Mouse (Mus musculus): Measurements from ENCODE around the gene Ipo9.

- TF ChIP-seq CTCF (conservative IDR thresholded peaks at IDR 0.05; ENCODE audit: insufficient read depth, insufficient read length, low read depth, low read length) (no peak), POLR2A (IDR thresholded peaks at IDR 0.05; ENCODE audit: low read depth, low read length) (no peak)
Observed at GRCm38 (mm10) chr1:135369415-135369814, 60.9 kb downstream of the Ipo9 start.
